Mouse (Mus musculus) inflammation-experienced regulatory T-cells (primary cell): ENCODE data around the gene Rnf121. TPM values are rescaled to one million over a fixed set of nuclear protein-coding genes. Genes with fewer than 3 reads are reported as not detected.

Source experiments
- polyA plus RNA-seq, 2 experiments: library from polyadenylated mRNA; unstranded; fragments of 100-300 nt; shearing (Covaris generic); gene quantifications; one replicate each; pipeline ENCODE4 v1.2.1; 2017

The Rnf121 gene
- polyA plus RNA-seq: 10 to 100 TPM; 15.5 to 24.8 TPM

DNA sequence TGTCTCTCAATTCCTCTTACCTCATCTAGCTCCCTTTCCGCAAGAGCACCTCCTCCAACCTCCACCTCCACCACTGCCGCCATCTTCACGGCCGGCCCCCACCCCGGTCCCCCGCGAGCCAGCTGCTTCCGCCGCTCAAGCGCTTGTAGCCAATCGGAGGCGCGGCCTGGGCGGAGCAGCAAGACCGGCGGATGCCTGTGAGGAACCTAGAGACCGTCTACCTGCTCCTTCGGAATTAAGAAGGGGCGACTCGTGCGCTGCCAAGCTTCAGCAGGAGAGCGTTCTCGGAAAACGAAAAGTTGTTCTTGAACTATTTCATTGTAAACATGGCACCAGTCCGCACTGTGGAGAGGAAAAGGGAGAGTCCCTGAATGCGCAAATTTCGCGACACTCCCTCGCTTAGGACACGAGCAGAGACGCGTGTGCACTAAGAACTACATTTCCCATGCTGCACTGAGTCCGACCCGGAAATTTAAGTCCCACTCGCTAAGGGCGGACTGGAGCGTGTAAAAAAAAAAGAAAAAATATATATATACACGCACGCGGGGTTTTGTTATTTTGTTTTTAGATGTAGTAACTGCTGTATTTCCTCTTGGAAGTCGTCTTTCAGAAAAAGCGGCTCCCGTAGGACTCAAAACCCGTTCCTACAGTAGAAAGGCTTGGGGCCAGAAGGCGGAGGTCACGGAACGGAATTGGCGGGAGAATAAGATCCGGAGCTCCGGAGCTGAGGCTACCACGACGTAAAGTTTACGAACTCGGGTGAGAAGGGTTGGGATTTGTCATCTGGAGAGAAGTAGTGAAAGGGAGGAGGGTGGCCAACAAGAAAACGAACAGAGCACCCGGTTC, at the start of gene Rnf121, which contains the start of the genes Xndc1 and Xntrpc:
Gene Rnf121 (minus strand): TSS at position 424 of the 846 bp plus-strand sequence.
Gene Xndc1 (plus strand): TSS at position 466 of the 846 bp plus-strand sequence.
Gene Xntrpc (plus strand): TSS at position 668 of the 846 bp plus-strand sequence.

DNA sequence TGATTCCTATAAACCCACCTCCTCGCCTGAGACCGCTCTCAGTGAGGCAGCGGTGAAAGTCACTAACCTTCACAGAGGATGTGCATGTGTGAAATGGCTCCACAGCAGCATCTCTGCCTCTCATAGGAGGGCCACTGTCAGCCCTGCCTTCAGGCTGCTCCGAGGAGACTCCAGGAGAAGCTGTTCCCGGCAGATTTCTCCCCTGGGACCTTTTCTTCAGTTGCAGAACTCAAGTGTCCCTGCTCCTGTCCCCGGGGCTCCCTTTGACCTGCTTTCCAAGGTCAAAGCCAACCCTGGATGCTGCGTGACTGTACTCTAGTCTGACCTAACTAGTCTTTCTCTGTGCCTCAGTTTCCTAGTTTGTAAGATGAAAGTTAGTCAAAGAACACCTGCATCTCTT, 43.9 kb upstream of the Rnf121 start, which contains the start of gene Art5:
Gene Art5 (minus strand): TSS at position 319 of the 400 bp plus-strand sequence.

DNA sequence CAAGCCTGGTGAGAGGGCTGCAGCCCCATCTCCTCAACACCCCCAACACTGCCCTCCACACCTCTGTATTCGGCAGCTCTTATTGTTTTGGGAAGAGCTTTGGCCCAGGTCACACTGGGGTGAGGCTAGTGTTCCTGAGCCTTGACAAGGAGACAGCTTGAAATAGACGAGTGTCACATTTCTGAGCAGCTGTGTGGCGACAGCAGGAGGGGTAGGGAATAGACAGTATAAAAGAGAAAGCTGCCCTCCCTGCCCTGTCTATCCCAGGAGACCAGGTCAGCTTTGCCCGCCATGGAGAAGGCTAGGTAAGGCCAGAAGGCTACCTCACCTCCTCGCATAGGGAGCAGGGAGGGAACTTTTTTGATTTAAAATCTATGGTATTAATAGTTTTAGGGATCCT, 36.2 kb upstream of the Rnf121 start, which contains the start of gene Art1:
Gene Art1 (plus strand): TSS at position 257 of the 400 bp plus-strand sequence.

DNA sequence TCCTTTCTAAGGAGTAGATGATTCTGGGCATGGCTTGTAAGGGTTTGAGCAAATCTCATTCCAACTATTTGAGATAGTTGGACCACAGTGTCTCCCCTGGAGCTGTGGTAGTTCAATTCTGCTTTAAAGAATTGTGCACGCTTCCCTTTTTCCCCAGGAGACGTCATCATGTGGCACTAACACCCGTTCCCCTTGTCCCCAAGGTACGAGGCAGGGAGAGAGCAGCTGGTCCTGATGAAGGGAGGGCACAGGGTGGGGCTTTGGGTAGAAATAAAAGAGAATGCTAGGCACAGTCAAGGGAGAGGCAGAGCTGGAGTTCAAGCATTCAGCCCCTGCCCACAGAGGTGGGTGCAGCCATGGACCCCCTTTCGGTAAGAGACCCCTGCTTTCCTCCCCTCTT, 17.5 kb upstream of the Rnf121 start, which contains the start of gene Trpc2:
Gene Trpc2 (plus strand): TSS at position 301 of the 400 bp plus-strand sequence.

DNA sequence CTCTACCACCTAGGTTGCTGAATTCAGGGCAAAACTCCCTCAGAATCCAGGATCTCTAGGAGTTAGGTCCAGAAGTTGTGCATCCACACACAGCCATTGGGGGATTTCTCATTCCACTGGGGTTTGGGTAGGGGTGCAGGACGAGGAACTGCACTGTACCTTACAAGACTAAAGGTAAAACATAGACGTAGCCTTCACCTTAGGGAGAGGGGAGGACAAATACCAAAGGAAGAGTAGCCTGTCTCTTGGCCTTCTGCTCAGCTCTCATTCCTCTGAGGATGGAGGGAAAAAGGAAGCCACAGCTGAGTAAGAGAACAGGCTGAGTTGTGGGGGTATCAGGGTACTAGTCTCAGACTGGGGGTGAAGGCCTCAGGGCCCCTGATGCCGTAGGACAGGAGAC, 46.7 kb downstream of the Rnf121 start, which contains the start of gene Il18bp:
Gene Il18bp (minus strand): TSS at position 101 of the 400 bp plus-strand sequence.

Other genes with a start within 250 kb of the Rnf121 start
- not detected for gene Phox2a, start 247.2 kb downstream of the Rnf121 start, polyA plus RNA-seq
- gene Inppl1, start 227.2 kb downstream of the Rnf121 start, polyA plus RNA-seq: 10 to 100 TPM in 1 of 2 experiments, 1 to 10 TPM in 1; 9.8 to 13.9 TPM
- not detected for gene Folr2, start 208.3 kb downstream of the Rnf121 start, polyA plus RNA-seq
- 10 to 100 TPM; 32.1 to 42.4 TPM for gene Anapc15, start 201.8 kb downstream of the Rnf121 start, polyA plus RNA-seq
- gene Folr1, start 194.7 kb downstream of the Rnf121 start, polyA plus RNA-seq: 1 to 10 TPM in 1 of 2 experiments, under 1 TPM in 1; 0.60 to 3.7 TPM
- 100 to 1,000 TPM; 113 to 148 TPM for gene Lamtor1, start 159.6 kb downstream of the Rnf121 start, polyA plus RNA-seq
- under 1 TPM; 0.18 to 0.76 TPM for gene Tomt, start 159.1 kb downstream of the Rnf121 start, polyA plus RNA-seq
- 1 to 10 TPM; 1.5 to 5.2 TPM for gene Lrrc51, start 131.6 kb downstream of the Rnf121 start, polyA plus RNA-seq
- 100 to 1,000 TPM; 142 to 171 TPM for gene Numa1, start 131.4 kb downstream of the Rnf121 start, polyA plus RNA-seq
- 1 to 10 TPM; 6.1 to 7.1 TPM for gene Il18bp, start 46.8 kb downstream of the Rnf121 start, polyA plus RNA-seq
- gene Xndc1, start within 50 bp of the Rnf121 start, polyA plus RNA-seq: 10 to 100 TPM; 21.7 to 32.6 TPM
- 1 to 10 TPM; 1.1 to 1.4 TPM for gene Xntrpc, start 244 bp upstream of the Rnf121 start, polyA plus RNA-seq
- gene Trpc2, start 17.6 kb upstream of the Rnf121 start, polyA plus RNA-seq: not detected
- under 1 TPM; 0.24 to 0.78 TPM for gene Art1, start 36.3 kb upstream of the Rnf121 start, polyA plus RNA-seq
- 1 to 10 TPM; 1.3 to 5.0 TPM for gene Art5, start 44.0 kb upstream of the Rnf121 start, polyA plus RNA-seq
- gene Chrna10, start 51.4 kb upstream of the Rnf121 start, polyA plus RNA-seq: under 1 TPM; 0.27 to 0.29 TPM
- gene Nup98, start 144.7 kb upstream of the Rnf121 start, polyA plus RNA-seq: 10 to 100 TPM; 29.5 to 30.4 TPM
- gene Pgap2, start 144.7 kb upstream of the Rnf121 start, polyA plus RNA-seq: 10 to 100 TPM; 36.9 to 65.3 TPM
- gene Rhog, start 190.6 kb upstream of the Rnf121 start, polyA plus RNA-seq: 100 to 1,000 TPM; 237 to 264 TPM
- gene Stim1, start 202.3 kb upstream of the Rnf121 start, polyA plus RNA-seq: 10 to 100 TPM; 75.7 to 96.8 TPM